Mouse (Mus musculus) lung, adult 2 months (tissue): ENCODE measurements around the gene Dgki.

Source experiments
- CTCF ChIP-seq: fragments of 200-500 bp; IDR thresholded peaks from 2 replicates; pipeline ENCODE4 v1.5.1; 2011; ENCODE audit warnings: mild to moderate bottlenecking, low read length, control low read depth; ENCODE audit not compliant: insufficient read depth
- POLR2A ChIP-seq: fragments of 200-500 bp; IDR thresholded peaks from 2 replicates; pipeline ENCODE4 v1.6.1; 2011; ENCODE audit warnings: low read depth, mild to moderate bottlenecking, control low read depth, low read length, borderline replicate concordance; ENCODE audit errors: extremely low read depth

GRCm38 (mm10) chr6:37219110-37219509 is 80.9 kb downstream of the Dgki start:
- TF ChIP-seq CTCF (no peak), POLR2A (no peak)
